Mouse (Mus musculus) adrenal gland, postnatal 4 days (tissue): ENCODE results near the gene Ppan. TPM values are rescaled to one million over a fixed set of nuclear protein-coding genes. Genes with fewer than 3 reads are reported as not detected.

Experiments used
- DNase-seq, 2 experiments: peaks; one replicate each; pipeline ENCODE4 v3.0.0; 2021 to 2022; ENCODE audit warnings: low spot score in 2 of 2, mixed read lengths in 2 of 2
- microRNA-seq: library from miRNA; unstranded; fragments of <30 nt; microRNA quantifications from one replicate; pipeline ENCODE4 v1.2.0, GENCODE M21; 2021
- total RNA-seq, 2 experiments: library from RNA; stranded (reverse); gene quantifications; 2 replicates each; pipeline ENCODE4 v1.2.3; 2021

The Ppan gene
- total RNA-seq, 2 experiments from 2014 or later, result 47.4 to 53.4 TPM

DNA sequence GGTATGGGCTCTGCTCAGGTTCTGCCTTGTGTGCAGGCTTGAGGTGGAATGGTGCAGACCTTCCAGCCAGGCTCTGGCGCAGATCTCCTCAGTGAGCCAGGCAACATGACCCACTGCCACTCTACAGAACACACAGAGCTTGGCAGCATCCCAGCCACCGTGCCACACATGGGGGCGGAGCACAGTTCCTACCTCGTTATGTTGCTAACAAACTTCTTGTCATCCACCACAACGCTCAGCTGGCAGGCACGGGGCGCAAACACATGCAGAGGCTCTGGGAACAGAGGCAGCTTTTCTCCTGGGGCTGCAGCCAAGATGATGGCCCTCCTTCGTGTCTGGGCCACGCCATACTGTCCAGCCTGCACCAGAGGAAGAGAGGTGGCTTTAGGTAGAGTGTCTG is 22.0 kb downstream of the Ppan start:
- DNase-seq, result no peak

- no peak for DNase-seq
Observed at GRCm38 (mm10) chr9:20916160-20916559, 28.2 kb downstream of the Ppan start.

- DNase-seq, result no peak
Observed at GRCm38 (mm10) chr9:20923258-20923657, 35.3 kb downstream of the Ppan start.

Small RNAs within 50 kb of the gene (microRNA-seq; reads per million reads assigned to microRNA genes)
- 2.4 reads per million for gene Mir7081

Other genes starting within 250 kb of the Ppan start
- 100 to 1,000 TPM; 271 to 275 TPM for gene Ubl5, start 245.3 kb upstream of the Ppan start, total RNA-seq
- gene Fbxl12, start 243.4 kb upstream of the Ppan start, total RNA-seq, result 10 to 100 TPM; 31.6 to 32.7 TPM
- gene Pin1, start 236.1 kb upstream of the Ppan start, total RNA-seq, result 10 to 100 TPM; 23.4 to 23.6 TPM
- gene Olfm2, start 141.8 kb upstream of the Ppan start, total RNA-seq, result 1 to 10 TPM; 6.5 to 8.5 TPM
- 100 to 1,000 TPM; 233 TPM for gene Col5a3, start 73.1 kb upstream of the Ppan start, total RNA-seq
- gene Rdh8, start 69.7 kb upstream of the Ppan start, total RNA-seq, result not detected
- 10 to 100 TPM; 34.4 to 43.7 TPM for gene A230050P20Rik, start 19.5 kb upstream of the Ppan start, total RNA-seq
- gene Angptl6, start 8.4 kb upstream of the Ppan start, total RNA-seq, result 1 to 10 TPM; 2.7 to 3.2 TPM
- 100 to 1,000 TPM; 177 TPM for gene Eif3g, start 10.4 kb downstream of the Ppan start, total RNA-seq
- 10 to 100 TPM; 71.8 to 89.6 TPM for gene Dnmt1, start 71.7 kb downstream of the Ppan start, total RNA-seq
- gene S1pr2, start 88.6 kb downstream of the Ppan start, total RNA-seq, result 10 to 100 TPM; 12.2 to 17.0 TPM
- gene Mrpl4, start 114.6 kb downstream of the Ppan start, total RNA-seq, result 10 to 100 TPM; 96.9 to 97.0 TPM
- 10 to 100 TPM in 1 of 2 experiments, 1 to 10 TPM in 1; 10.0 to 11.7 TPM for gene Icam1, start 127.8 kb downstream of the Ppan start, total RNA-seq
- gene Icam4, start 141.2 kb downstream of the Ppan start, total RNA-seq, result 1 to 10 TPM; 3.8 to 4.5 TPM
- 1 to 10 TPM in 1 of 2 experiments, under 1 TPM in 1; 0.81 to 1.3 TPM for gene Icam5, start 143.9 kb downstream of the Ppan start, total RNA-seq
- not detected for gene Zglp1, start 178.9 kb downstream of the Ppan start, total RNA-seq
- under 1 TPM in 1 of 2 experiments, not detected in 1; 0.64 TPM for gene Gm49373, start 184.9 kb downstream of the Ppan start, total RNA-seq
- gene Fdx1l, start 185.4 kb downstream of the Ppan start, total RNA-seq, result 10 to 100 TPM; 32.9 to 37.7 TPM
- gene Gm38431, start 203.8 kb downstream of the Ppan start, total RNA-seq, result 1 to 10 TPM; 3.1 to 3.9 TPM
- gene Raver1, start 203.8 kb downstream of the Ppan start, total RNA-seq, result 10 to 100 TPM; 67.0 to 68.4 TPM
- 10 to 100 TPM; 18.9 to 19.2 TPM for gene Tyk2, start 243.1 kb downstream of the Ppan start, total RNA-seq